Mouse (Mus musculus) gastrocnemius, postnatal 25 days (tissue): Measurements from ENCODE around the gene Racgap1. TPM values are rescaled to one million over a fixed set of nuclear protein-coding genes. Genes with fewer than 3 reads are reported as not detected.
A peak's percentile ranks its signal among the peaks of the same experiment; 100 is the strongest.

Experiments used
- DNase-seq: peaks from one replicate; pipeline ENCODE4 v3.0.0; 2022
- total RNA-seq, 2 experiments: library from RNA; stranded (reverse); gene quantifications; 1 replicate in 1 of 2; 2 replicates in 1 of 2; pipeline ENCODE4 v1.2.3; 2021

Gene Racgap1
- total RNA-seq, 2 experiments from 2014 or later, result 1.3 to 2.1 TPM

- peak; percentile 42 for DNase-seq
Measured at GRCm38 (mm10) chr15:99664600-99665451, 13.4 kb upstream of the Racgap1 start.

GRCm38 (mm10) chr15:99663964-99664599, 12.6 kb upstream of the Racgap1 start:
- DNase-seq, result no peak

DNA sequence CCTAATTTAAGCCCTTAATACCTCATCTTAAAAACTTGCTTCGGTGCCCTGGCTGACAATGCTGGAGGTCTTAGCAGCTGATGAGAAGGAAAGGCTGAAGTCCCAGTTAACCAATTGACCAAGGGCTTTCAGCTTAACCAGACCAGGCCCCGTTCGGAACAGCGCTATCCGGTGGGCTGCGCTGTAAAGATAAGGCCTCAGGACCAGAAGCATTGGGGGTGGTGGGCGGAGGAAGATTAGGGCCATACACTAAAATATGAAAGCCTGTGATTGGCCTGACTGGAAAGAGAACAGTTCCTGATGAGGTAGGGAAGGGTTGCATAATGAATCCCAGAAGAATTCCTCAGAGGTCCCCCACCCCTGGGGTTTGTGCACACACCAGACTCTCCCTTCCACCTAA, 10.9 kb upstream of the Racgap1 start:
- no peak for DNase-seq

DNA sequence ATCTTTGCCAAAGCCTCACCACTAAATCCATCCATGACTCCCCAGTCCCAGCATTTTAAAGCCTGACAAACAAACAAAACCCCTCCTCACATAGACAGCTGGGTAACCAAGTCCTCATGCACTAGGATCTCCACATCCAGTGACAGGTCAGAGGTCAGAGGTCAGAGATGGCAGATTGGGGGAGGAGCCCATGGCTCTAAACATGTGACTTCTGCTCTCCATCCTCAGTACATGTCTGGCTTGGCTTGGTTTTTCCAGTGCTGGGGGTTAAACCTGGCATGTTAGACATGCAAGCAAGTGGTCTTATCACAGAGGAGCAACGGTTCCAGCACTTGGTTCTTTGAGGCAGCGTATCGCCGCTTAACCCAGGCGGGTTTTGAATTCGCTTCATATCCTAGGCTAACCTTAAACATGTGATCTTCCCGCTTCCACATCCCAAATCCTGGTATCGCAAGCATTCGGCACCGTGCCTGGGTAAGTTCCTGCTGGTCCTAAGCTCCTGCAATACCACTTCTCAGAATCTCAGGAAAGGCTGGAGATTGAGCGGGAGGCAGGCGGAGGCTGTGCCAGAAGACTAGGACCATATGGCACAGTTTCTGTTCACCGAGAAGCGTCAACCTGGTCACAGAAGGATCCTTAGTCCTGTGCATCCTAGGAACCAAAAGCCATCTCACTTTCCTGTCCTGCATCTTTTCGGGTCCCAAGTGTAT, 9.8 kb upstream of the Racgap1 start:
- no peak for DNase-seq

- DNase-seq, result no peak
Measured at GRCm38 (mm10) chr15:99658437-99658836, 7.0 kb upstream of the Racgap1 start.

- no peak for DNase-seq
Measured at GRCm38 (mm10) chr15:99655956-99656355, 4.5 kb upstream of the Racgap1 start.

GRCm38 (mm10) chr15:99653876-99654275, 2.4 kb upstream of the Racgap1 start:
- no peak for DNase-seq

GRCm38 (mm10) chr15:99653291-99653690, 1.8 kb upstream of the Racgap1 start:
- DNase-seq, result no peak

- no peak for DNase-seq
Measured at GRCm38 (mm10) chr15:99651984-99652872, 772 bp upstream of the Racgap1 start.

GRCm38 (mm10) chr15:99650304-99650703, 1.2 kb downstream of the Racgap1 start:
- no peak for DNase-seq

DNA sequence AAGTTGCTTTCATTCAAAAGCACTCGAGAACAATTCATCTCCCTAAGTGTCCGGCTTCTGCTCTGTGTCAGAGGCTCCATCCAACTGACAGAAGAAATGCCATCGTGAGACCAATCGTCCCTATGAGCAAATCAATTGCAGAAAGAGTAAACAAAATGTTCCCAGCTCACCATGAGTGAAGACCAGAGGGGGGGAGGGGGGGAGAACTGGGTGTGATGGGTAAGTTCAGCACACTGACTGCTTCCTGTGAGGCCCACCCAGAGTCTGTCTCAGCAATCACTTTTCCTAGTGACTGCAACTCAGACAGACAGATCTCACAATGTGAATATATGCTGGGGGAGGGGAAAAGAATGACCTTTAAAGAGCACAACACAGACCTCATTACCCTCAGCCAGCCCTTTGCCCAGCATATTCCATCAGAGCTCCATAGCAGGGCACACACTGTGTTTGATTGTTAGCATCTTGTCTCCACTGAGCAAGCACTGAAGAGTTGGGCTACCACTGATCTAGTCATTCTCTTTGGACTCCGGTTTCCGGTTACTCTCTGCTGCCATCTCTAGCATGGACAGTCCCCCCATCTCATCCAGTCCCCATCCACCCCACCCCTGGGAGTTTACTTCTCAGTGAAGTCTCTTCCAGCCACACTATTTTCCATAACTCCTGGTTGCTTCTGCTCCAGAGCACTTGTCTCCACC, 2.2 kb downstream of the Racgap1 start:
- DNase-seq, result no peak

- no peak for DNase-seq
Measured at GRCm38 (mm10) chr15:99648326-99648725, 3.1 kb downstream of the Racgap1 start.

DNA sequence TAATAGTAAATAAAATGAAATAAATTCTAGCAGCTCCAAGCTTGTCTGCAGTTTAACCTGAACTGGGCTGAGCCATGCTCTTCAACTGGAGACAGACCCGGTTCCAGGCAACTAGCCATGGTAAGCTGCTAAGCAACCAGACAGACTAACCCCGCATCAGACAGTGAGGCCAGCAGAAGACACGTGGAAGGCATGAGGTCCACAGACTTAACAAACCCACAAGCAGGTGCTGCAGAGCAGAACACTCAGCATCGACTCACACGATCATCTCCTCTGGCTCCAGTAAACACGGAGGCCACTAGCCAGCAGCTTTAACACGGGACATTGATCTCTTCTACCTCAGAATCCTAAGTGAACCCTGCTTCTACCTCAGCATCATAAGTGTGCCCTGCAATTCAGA, 6.7 kb downstream of the Racgap1 start:
- peak; percentile 31 for DNase-seq

DNA sequence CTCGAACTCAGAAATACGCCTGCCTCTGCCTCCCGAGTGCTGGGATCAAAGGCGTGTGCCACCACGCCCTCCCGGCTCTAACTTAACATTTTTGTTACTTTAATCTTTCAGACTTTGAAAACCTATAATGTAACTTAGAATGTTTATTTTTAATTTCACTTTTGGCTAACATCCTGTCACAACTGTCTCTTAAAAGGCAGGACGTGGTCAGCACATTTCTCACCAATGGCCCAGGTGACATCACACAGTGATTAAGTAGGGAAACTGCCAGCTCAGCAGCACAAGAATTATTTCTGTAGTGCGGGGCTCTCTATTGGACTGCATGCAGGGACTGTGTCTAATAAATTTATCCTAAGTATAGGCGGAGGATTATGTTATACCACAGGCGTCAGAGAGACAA, 7.6 kb downstream of the Racgap1 start:
- DNase-seq, result no peak

DNA sequence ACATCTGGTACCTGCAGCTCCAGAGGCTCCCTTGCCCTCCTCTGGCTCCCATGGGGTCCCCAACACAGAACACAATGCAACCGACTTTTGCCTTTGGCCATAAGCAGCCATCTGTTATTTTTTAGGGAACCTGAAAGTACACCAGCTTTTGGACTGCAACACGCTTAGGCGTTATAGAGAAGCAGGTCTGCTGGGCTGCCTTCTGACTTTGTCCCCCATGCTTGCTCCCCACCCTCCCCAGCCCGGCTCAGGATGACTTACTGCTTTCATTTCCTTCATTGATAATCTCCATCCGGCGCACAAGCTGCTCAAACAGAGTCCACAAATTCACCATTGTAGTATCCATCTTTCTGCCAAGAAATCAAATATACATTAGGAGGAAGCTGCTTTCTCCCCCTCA, 8.8 kb downstream of the Racgap1 start:
- DNase-seq, result no peak

GRCm38 (mm10) chr15:99638124-99638485, 13.4 kb downstream of the Racgap1 start:
- no peak for DNase-seq

DNA sequence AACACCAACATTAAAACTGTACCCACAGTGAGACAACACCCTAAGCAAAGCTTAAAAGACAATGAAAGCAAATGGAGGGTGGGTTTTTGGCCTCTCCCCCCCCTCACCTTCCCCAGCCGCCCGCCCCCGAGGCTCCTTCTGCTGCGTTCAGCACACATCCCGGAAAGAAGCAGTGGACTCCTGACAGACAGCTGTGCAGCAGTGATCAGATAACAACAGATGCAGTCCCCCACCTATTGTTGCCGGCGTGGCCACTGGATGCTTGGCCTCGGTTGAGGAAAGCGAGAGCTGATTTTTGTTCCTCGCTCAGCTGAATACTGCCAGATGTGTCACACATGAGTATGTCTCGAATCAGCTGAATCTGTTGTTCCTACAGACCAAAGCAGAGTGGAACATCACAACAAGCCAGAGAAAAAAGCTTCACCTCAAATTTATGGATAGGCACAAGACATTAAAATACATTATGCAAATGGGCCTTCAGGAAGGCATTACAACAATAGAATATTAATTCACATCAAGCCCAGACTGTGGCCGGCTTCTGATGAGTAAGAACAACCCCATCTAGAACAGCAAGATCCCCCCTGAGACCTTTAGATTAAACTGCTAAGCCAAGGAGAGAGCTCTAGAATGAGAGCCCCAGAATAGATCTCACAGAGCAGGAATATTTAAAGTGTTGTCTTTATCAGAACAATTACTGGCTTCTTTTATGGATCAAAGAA, 13.9 kb downstream of the Racgap1 start:
- no peak for DNase-seq

DNA sequence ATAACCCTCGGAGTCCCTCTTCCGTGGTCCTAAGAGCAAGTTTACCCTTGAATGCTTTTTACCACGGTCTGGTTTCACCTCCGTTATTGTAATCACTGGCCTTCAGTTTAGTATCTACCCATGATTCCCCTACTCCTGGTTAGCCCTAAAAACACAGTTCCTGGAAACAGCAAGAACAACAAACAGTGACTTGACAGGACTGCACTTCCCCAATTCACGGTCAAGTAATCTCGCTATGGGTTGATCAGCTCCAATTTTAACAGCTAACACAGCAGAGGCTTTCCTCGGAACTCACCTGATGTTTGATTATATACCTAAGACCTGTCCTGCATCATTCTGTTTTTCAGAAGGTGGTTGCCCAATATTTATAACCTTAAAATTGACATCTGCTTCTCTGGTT, 16.8 kb downstream of the Racgap1 start:
- no peak for DNase-seq

- no peak for DNase-seq
Measured at GRCm38 (mm10) chr15:99631618-99632017, 19.8 kb downstream of the Racgap1 start.

GRCm38 (mm10) chr15:99622063-99622462, 29.4 kb downstream of the Racgap1 start:
- DNase-seq, result no peak

DNA sequence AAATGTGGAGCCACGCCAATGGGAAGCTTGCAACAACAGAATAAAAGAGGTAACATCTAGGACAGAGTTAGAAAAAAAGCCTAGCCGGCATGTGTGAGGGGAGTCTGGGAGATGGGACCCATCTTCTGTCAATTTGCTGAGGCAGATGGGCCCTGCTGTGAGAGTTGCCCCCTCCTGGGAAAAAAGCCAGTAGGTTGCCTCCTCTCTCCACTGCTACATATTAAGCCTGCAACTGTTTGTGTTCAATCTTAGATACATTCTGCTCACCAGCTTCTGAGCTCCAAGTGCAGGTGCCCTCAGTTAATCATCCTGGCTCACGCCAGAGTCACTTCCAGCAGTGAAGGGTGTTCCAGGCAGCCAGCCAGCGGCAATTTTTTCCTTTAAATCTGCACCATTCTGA, 31.6 kb downstream of the Racgap1 start:
- DNase-seq, result no peak
